Mouse (Mus musculus) intestine, embryonic 16.5 days (tissue): Measurements from ENCODE around the gene Nptx1. TPM values are rescaled to one million over a fixed set of nuclear protein-coding genes. Genes with fewer than 3 reads are reported as not detected.

Source experiments
- ATAC-seq: fragments of 200-750 bp; cut with Nextera tagmentation; 2 replicates; pipeline ENCODE4 v1.8.0; 2017; ENCODE audit warnings: moderate TSS enrichment, moderate library complexity
- H3K27ac ChIP-seq: fragments of 300-500 bp; sonication (generic); 2 replicates; pipeline ENCODE4 v1.5.1; 2014; ENCODE audit warnings: mild to moderate bottlenecking, low read length
- H3K27me3 ChIP-seq: fragments of 300-500 bp; sonication (generic); replicated peaks from 2 replicates; pipeline ENCODE4 v1.6.1; 2014; ENCODE audit warnings: low read length, control low read depth, mixed read lengths; ENCODE audit not compliant: control insufficient read depth, insufficient read depth
- H3K36me3 ChIP-seq: fragments of 300-500 bp; sonication (generic); 2 replicates; pipeline ENCODE4 v1.6.1; 2014; ENCODE audit warnings: low read length, control low read depth; ENCODE audit not compliant: control insufficient read depth, insufficient read depth
- H3K4me1 ChIP-seq: fragments of 300-500 bp; sonication (generic); 2 replicates; pipeline ENCODE4 v1.6.1; 2014; ENCODE audit warnings: low read length, control low read depth, mixed read lengths; ENCODE audit not compliant: control insufficient read depth, insufficient read depth
- H3K4me2 ChIP-seq: fragments of 300-500 bp; sonication (generic); 2 replicates; pipeline ENCODE4 v1.6.1; 2014; ENCODE audit warnings: low read depth, low read length, control low read depth
- H3K4me3 ChIP-seq: fragments of 300-500 bp; sonication (generic); 2 replicates; pipeline ENCODE4 v1.5.1; 2014; ENCODE audit warnings: mild to moderate bottlenecking, low read length
- H3K9ac ChIP-seq: fragments of 300-500 bp; sonication (generic); 2 replicates; pipeline ENCODE4 v1.6.1; 2014; ENCODE audit warnings: low read depth, low read length
- H3K9me3 ChIP-seq: fragments of 300-500 bp; sonication (generic); 2 replicates; pipeline ENCODE4 v1.6.1; 2016; ENCODE audit warnings: low read length, control low read depth; ENCODE audit not compliant: control insufficient read depth
- WGBS: fragments of 180-500 bp; shearing (Covaris S2); extraction: QIAGEN DNeasy Blood & Tissue Kit; methylation state at CpG from one replicate; pipeline ENCODE4 v1.1.7; 2014; 5-methylcytosine and 5-hydroxymethylcytosine counted together
- polyA plus RNA-seq: library from polyadenylated mRNA; unstranded; fragments of >200 nt; fragmentation: Nextera tagmentation; extraction: Ambion mirVana; gene quantifications from 2 replicates; pipeline ENCODE4 v1.2.1, GENCODE M21; 2015

Gene Nptx1
- polyA plus RNA-seq, 1 experiment from 2014 or later = 0.56 TPM

- H3K4me1 ChIP-seq = no peaks in the 10 kb centered on the region
- WGBS = 81% methylated on average over 8 of the region's 8 CpGs
- H3K9me3 ChIP-seq = no peaks in the 10 kb centered on the region
- peaks cover 8% of the 10 kb centered on the region; the same call in 1 of the 2 replicates for H3K36me3 ChIP-seq
- no peak for ATAC-seq
- H3K4me2 ChIP-seq = no peak overlapping the region
- no peak overlapping the region for H3K27ac ChIP-seq
- H3K4me3 ChIP-seq = no peak overlapping the region
- no peak overlapping the region for H3K9ac ChIP-seq
- H3K27me3 ChIP-seq = no peaks in the 10 kb centered on the region
Observed at GRCm38 (mm10) chr11:119507772-119508171, 39.8 kb downstream of the Nptx1 start.

GRCm38 (mm10) chr11:119506386-119506785, 41.2 kb downstream of the Nptx1 start:
- ATAC-seq = no peak
- Histone ChIP-seq H3K36me3 (peaks cover 8% of the 10 kb centered on the region; the same call in 1 of the 2 replicates), H3K27ac (no peak overlapping the region), H3K27me3 (no peaks in the 10 kb centered on the region), H3K9ac (no peak overlapping the region), H3K4me3 (no peak overlapping the region), H3K4me1 (no peaks in the 10 kb centered on the region), H3K9me3 (no peaks in the 10 kb centered on the region), H3K4me2 (no peak overlapping the region)
- 62% methylated on average over 4 of the region's 4 CpGs for WGBS

GRCm38 (mm10) chr11:119503675-119504074, 43.9 kb downstream of the Nptx1 start:
- peak; percentile 54 for ATAC-seq
- Histone ChIP-seq H3K27ac (no peak overlapping the region), H3K36me3 (peaks cover 8% of the 10 kb centered on the region; the same call in 1 of the 2 replicates)

GRCm38 (mm10) chr11:119500011-119500410, 47.5 kb downstream of the Nptx1 start:
- 0 out of 2 replicates have a peak, but pooled peaks cover 5% of the 10 kb centered on the region for H3K36me3 ChIP-seq
- no peak overlapping the region for H3K27ac ChIP-seq
- no peaks in the 10 kb centered on the region for H3K27me3 ChIP-seq
- H3K4me2 ChIP-seq = no peak overlapping the region
- no peaks in the 10 kb centered on the region for H3K4me1 ChIP-seq
- H3K4me3 ChIP-seq = no peak overlapping the region
- no peak for ATAC-seq
- H3K9ac ChIP-seq = no peak overlapping the region
- WGBS = 86% methylated on average over 2 of the region's 2 CpGs
- H3K9me3 ChIP-seq = no peaks in the 10 kb centered on the region

More at GRCm38 (mm10) chr11:119503675-119504074, 43.9 kb downstream of the Nptx1 start:
- Histone ChIP-seq H3K4me3 (no peak overlapping the region), H3K4me1 (no peaks in the 10 kb centered on the region), H3K9ac (no peak overlapping the region), H3K4me2 (no peak overlapping the region), H3K27me3 (no peaks in the 10 kb centered on the region), H3K9me3 (no peaks in the 10 kb centered on the region)

DNA sequence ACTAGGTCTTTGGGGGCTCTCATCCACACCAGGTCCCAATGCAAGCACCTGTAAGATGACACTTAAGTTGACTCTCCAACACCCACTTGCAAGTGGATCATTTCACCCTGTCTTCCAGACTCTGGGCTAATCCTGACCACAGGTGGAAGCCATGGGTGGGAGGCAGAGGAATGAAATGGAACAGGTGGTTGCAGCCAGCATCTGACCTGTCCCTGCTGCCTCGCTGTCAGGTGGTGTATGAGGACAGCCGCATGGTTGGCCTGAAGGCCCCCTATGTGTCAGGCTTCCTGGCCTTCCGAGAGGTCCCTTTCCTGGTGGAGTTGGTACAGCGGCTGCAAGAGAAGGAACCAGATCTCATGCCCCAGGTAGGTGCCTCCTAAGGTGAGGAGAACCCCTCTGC, 48.3 kb downstream of the Nptx1 start:
- H3K36me3 ChIP-seq = 0 out of 2 replicates have a peak, but pooled peaks cover 5% of the 10 kb centered on the region
- no peaks in the 10 kb centered on the region for H3K9me3 ChIP-seq
- no peaks in the 10 kb centered on the region for H3K4me1 ChIP-seq
- no peak overlapping the region for H3K4me3 ChIP-seq
- H3K4me2 ChIP-seq = no peak overlapping the region
- H3K27me3 ChIP-seq = no peaks in the 10 kb centered on the region
- H3K9ac ChIP-seq = no peak overlapping the region
- no peak for ATAC-seq
- no peak overlapping the region for H3K27ac ChIP-seq
- WGBS = 87% methylated on average over 4 of the region's 4 CpGs

DNA sequence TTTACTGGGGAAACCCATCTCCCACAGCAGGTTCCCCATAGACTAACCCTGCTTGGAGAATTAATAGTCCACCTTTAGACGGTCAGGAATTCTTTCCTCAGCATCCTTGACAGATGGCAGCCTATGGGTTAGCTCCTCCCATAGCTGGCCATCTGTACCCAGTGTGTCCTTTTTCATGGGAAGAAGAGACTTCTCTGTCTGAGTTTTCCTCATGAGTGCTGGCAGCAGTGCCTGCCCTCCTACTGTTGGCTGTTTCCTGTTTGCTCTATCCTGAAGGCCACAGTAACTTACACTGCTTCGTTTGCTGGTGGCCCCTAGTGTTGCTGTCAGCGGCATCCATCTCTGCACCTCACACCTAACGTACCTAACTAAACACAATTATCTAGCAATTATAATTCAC, 50.1 kb downstream of the Nptx1 start:
- Histone ChIP-seq H3K36me3 (no peaks in the 10 kb centered on the region), H3K27ac (no peak overlapping the region), H3K4me3 (no peak overlapping the region), H3K9ac (no peak overlapping the region), H3K9me3 (no peaks in the 10 kb centered on the region), H3K27me3 (no peaks in the 10 kb centered on the region), H3K4me1 (peaks cover 4% of the 10 kb centered on the region), H3K4me2 (no peak overlapping the region)
- ATAC-seq = no peak
- WGBS = 73% methylated on average over 4 of the region's 4 CpGs

- Histone ChIP-seq H3K4me2 (no peak overlapping the region), H3K27ac (no peak overlapping the region), H3K9me3 (no peaks in the 10 kb centered on the region), H3K9ac (no peak overlapping the region), H3K36me3 (no peaks in the 10 kb centered on the region), H3K4me1 (peaks cover 8% of the 10 kb centered on the region), H3K27me3 (no peaks in the 10 kb centered on the region), H3K4me3 (no peak overlapping the region)
- no peak for ATAC-seq
- 91% methylated on average over 5 of the region's 5 CpGs for WGBS
Observed at GRCm38 (mm10) chr11:119496147-119496546, 51.4 kb downstream of the Nptx1 start.

- Histone ChIP-seq H3K27ac (no peak overlapping the region), H3K4me3 (no peak overlapping the region), H3K9me3 (no peaks in the 10 kb centered on the region), H3K4me2 (no peak overlapping the region), H3K27me3 (no peaks in the 10 kb centered on the region), H3K4me1 (peaks cover 13% of the 10 kb centered on the region), H3K9ac (no peak overlapping the region), H3K36me3 (no peaks in the 10 kb centered on the region)
- ATAC-seq = no peak
- WGBS = 56% methylated on average over 4 of the region's 4 CpGs
Observed at GRCm38 (mm10) chr11:119493516-119493915, 54.0 kb downstream of the Nptx1 start.

DNA sequence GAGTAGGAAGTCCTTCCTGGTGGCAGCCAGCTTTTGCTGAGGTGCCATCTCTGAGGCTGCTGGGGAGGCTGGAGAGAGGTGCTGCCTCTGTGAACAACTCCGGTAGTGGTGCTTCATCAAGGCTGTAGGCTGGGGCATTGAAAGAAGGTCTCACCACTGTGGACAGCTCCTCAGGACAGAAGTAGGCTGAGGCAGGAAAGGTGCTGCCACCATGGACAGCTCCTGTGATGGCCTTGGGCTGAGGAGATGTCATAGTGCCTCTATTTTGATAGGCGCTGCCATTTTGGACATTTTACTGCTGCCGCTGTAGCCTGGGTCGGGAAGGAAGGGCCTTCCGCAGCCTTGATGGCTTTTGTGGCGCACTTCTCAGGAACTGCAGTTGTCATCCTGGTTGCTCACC, 54.7 kb downstream of the Nptx1 start:
- 0 out of 2 replicates have a peak, but pooled peaks cover under 1% of the 10 kb centered on the region for H3K36me3 ChIP-seq
- no peaks in the 10 kb centered on the region for H3K27me3 ChIP-seq
- H3K27ac ChIP-seq = no peak overlapping the region
- H3K9me3 ChIP-seq = no peaks in the 10 kb centered on the region
- H3K9ac ChIP-seq = no peak overlapping the region
- ATAC-seq = no peak
- H3K4me2 ChIP-seq = peak overlapping the region; percentile 96; the same call in 1 of the 2 replicates
- peaks cover 13% of the 10 kb centered on the region for H3K4me1 ChIP-seq
- H3K4me3 ChIP-seq = no peak overlapping the region
- WGBS = 90% methylated on average over 6 of the region's 6 CpGs

DNA sequence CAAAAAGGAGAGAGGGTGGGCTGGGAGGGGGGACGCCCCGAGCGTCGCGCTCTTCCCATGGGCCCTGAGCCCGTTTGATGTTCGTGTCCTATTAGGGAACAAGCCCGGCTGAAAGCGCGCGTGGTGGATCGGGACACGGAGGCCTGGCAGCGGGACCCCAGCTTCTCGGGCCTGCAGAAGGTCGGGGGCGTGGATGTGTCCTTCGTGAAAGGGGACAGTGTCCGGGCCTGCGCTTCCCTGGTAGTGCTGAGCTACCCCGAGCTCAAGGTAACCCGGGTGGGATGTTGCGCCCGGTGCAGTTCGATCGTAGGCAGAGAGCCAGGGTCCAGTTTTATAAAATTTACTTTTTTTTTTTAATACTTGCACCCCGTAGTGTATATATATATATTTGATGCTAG, 55.9 kb downstream of the Nptx1 start:
- peak overlapping the region; percentile 96 for H3K4me2 ChIP-seq
- WGBS = 6% methylated on average over 27 of the region's 27 CpGs

More for the DNA sequence above, 55.9 kb downstream of the Nptx1 start:
- Histone ChIP-seq H3K4me3 (peak overlapping the region; percentile 81), H3K4me1 (peaks cover 13% of the 10 kb centered on the region), H3K27ac (peak overlapping the region; percentile 90), H3K9me3 (no peaks in the 10 kb centered on the region), H3K9ac (peak overlapping the region; percentile 96), H3K36me3 (0 out of 2 replicates have a peak, but pooled peaks cover 2% of the 10 kb centered on the region), H3K27me3 (no peaks in the 10 kb centered on the region)
- no peak for ATAC-seq
